Mouse (Mus musculus) olfactory bulb, adult 2 months (tissue): ENCODE data around the gene Smpd2.

Experiments
- CTCF ChIP-seq: fragments of 200-500 bp; IDR thresholded peaks from 2 replicates; pipeline ENCODE4 v1.5.1; 2012; ENCODE audit warnings: low read depth, mild to moderate bottlenecking, low read length, moderate library complexity; ENCODE audit not compliant: insufficient read depth
- POLR2A ChIP-seq: fragments of 200-500 bp; IDR thresholded peaks from 2 replicates; pipeline ENCODE4 v1.6.1; 2012; ENCODE audit warnings: mild to moderate bottlenecking, low read depth, low read length, moderate library complexity; ENCODE audit not compliant: insufficient read depth

DNA sequence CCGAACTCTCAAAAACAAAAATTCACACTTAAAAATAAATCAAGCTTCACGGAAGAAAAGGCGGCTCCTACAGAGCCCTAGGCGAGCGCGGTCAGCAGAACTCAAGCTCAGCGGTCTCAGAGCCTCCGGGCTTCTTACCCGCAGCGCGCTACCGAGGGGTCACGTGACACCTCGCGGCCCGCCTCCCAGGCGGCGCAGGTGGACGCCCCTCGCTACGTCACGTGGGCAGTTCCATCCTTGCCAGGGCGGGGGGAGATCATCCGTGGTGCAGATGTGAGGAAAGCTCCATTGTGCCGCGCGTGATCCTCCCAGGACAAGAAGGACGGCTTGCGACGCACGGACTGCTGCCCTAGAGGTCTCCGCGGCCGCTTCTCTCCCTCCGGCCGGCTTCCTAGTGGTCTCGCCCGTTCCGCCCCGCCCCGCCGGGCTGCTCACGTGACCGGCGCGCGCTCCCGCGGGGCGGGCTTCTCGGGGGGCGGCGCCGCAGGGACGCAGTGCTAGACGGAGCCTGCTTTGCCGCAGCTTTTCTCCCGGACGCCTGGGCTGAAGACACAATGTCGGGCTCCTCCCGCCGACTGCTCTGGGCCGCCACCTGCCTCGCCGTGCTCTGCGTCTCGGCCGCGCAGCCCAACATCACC, 28.9 kb upstream of the Smpd2 start, which contains the start of gene Cd164:
- TF ChIP-seq CTCF (no peak), POLR2A (peak; percentile 64)
